Mouse (Mus musculus) ES-E14 (cell line): Measurements from ENCODE around the gene Ptpn7.

Source experiments
- CHD2 ChIP-seq: IDR thresholded peaks from 2 replicates; pipeline ENCODE4 v1.6.1; 2014; ENCODE audit warnings: mild to moderate bottlenecking, low read depth, low read length, inconsistent platforms
- HCFC1 ChIP-seq: IDR thresholded peaks from 2 replicates; pipeline ENCODE4 v1.6.1; 2012; ENCODE audit warnings: low read length, inconsistent platforms, borderline replicate concordance; ENCODE audit not compliant: insufficient read depth
- MAFK ChIP-seq: IDR thresholded peaks from 2 replicates; pipeline ENCODE4 v1.6.1; 2014; ENCODE audit warnings: mild to moderate bottlenecking, low read depth, low read length, inconsistent platforms; ENCODE audit not compliant: insufficient read depth
- ZC3H11A ChIP-seq: IDR thresholded peaks from 2 replicates; pipeline ENCODE4 v1.6.1; 2012; ENCODE audit warnings: low read depth, mild to moderate bottlenecking, inconsistent platforms, low read length, borderline replicate concordance

DNA sequence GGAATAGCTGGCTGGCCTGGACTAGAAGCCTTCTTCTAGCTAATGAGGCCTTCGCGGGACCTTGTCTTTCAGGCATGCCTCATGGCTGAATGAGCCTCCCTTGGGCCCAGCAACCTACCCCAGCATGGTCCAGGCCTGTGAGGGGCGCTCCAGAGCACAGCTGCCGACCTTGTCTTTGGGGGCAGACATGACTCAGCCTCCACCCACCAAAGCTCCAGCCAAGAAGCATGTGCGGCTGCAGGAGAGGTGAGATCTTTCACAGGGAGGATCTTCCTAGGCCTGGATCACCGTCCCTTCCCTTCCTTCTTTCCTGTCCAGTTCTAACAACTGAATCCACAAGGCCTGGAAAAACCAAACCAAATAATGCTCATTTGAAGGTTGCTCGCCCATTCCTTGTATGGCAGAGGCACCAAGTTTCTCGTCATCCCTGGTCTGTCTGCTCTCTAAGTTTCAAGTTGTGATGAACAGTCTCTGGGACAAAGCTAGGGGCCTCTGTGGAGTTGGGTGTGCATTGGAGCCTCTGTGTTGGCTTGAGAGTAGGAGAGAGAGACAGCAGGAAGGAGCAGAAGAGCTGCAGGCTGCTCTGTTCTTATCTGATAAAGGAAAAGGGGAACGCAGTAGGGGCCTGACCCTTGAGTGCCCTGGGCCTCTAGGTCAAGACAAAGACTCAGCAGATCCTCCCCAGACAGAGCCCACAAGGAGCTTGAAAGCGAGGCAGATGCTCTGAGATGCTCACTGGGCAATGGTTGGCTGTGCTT is 1.4 kb downstream of the Ptpn7 start:
- TF ChIP-seq MAFK: no peak
- TF ChIP-seq HCFC1: no peak
- no peak for TF ChIP-seq CHD2
- TF ChIP-seq ZC3H11A: no peak
